Mouse (Mus musculus): ENCODE results near the gene Gm6592.

DNA sequence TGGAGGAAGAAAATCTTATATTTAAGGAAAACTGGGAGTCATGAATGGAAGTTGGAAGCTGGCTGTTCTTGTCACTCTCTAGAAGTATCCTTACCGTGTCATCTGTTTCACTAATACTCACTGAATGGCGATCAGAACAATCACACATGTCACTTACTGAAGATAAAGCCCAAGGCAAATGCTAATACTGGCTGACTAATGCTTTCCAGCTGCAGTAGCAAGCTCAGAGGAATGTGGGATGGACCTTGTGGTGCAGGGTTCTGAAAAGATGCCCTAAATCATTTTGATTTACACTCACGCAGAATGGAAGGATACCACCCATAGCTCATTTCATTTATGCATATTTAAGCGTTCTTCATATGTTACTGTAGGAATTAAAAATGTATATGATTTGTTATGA, 40.5 kb downstream of the Gm6592 start:
- TF ChIP-seq POLR2A (IDR thresholded peaks at IDR 0.05; ENCODE audit: borderline replicate concordance, insufficient read depth, low read length) (no peak), CTCF (IDR thresholded peaks at IDR 0.05; ENCODE audit: borderline replicate concordance, insufficient read depth, low read depth, low read length) (no peak)
